Mouse (Mus musculus): ENCODE data around the gene Muc13.

Muc13 gene

GRCm38 (mm10) chr16:33829301-33829831 is 35.5 kb downstream of the Muc13 start, which contains the start of gene Itgb5:
Gene Itgb5 (plus strand): TSS chr16:33829665.
- peak; percentile 81 to 85 for DNase-seq

GRCm38 (mm10) chr16:33829842-33830511 is 36.1 kb downstream of the Muc13 start:
- peak in 1 of 2 experiments; percentile 53 for DNase-seq

GRCm38 (mm10) chr16:33830512-33831105 is 36.8 kb downstream of the Muc13 start:
- no peak for DNase-seq

GRCm38 (mm10) chr16:33832057-33832456 is 38.2 kb downstream of the Muc13 start:
- DNase-seq = no peak

- no peak for DNase-seq
Measured at GRCm38 (mm10) chr16:33832728-33833428, 39.0 kb downstream of the Muc13 start.

GRCm38 (mm10) chr16:33833429-33833753 is 39.6 kb downstream of the Muc13 start:
- DNase-seq = no peak

- DNase-seq = peak; percentile 60 to 65
Measured at GRCm38 (mm10) chr16:33833781-33834482, 40.1 kb downstream of the Muc13 start.

- DNase-seq = no peak
Measured at GRCm38 (mm10) chr16:33836676-33837075, 42.8 kb downstream of the Muc13 start.

GRCm38 (mm10) chr16:33837191-33837590 is 43.4 kb downstream of the Muc13 start:
- DNase-seq = no peak

- no peak for DNase-seq
Measured at GRCm38 (mm10) chr16:33840616-33841015, 46.8 kb downstream of the Muc13 start.

GRCm38 (mm10) chr16:33842081-33842880 is 48.4 kb downstream of the Muc13 start:
- DNase-seq = no peak

- DNase-seq = no peak
Measured at GRCm38 (mm10) chr16:33844150-33844611, 50.3 kb downstream of the Muc13 start.

- no peak for DNase-seq
Measured at GRCm38 (mm10) chr16:33844866-33845265, 51.0 kb downstream of the Muc13 start.

GRCm38 (mm10) chr16:33853271-33853670 is 59.4 kb downstream of the Muc13 start:
- DNase-seq = peak in 1 of 2 experiments; percentile 55

- no peak for DNase-seq
Measured at GRCm38 (mm10) chr16:33858766-33859165, 64.9 kb downstream of the Muc13 start.

GRCm38 (mm10) chr16:33859380-33859779 is 65.5 kb downstream of the Muc13 start:
- DNase-seq = no peak

GRCm38 (mm10) chr16:33859988-33860700 is 66.3 kb downstream of the Muc13 start:
- DNase-seq = peak; percentile 90 to 93

GRCm38 (mm10) chr16:33862406-33862805 is 68.6 kb downstream of the Muc13 start:
- no peak for DNase-seq

- DNase-seq = peak; percentile 59 to 66
Measured at GRCm38 (mm10) chr16:33863208-33863751, 69.4 kb downstream of the Muc13 start.
